Mouse (Mus musculus) retina, postnatal 1 day (tissue): ENCODE results near the gene Pip5k1b.
"Not testable (repeated sequence)": the region's sequence is repeated elsewhere in the genome, so short reads cannot be mapped to it uniquely, and the experiment has no call there.

Experiments
- DNase-seq: peaks from one replicate; pipeline ENCODE4 v3.0.0-alpha.2; 2012

Pip5k1b gene

GRCm38 (mm10) chr19:24555466-24555903 lies at the start of gene Pip5k1b:
Pip5k1b (minus strand) TSS chr19:24555872.
- peak; percentile 76 for DNase-seq

- DNase-seq, result no peak
Observed at GRCm38 (mm10) chr19:24604105-24604504, 48.4 kb upstream of the Pip5k1b start.

- no peak for DNase-seq
Observed at GRCm38 (mm10) chr19:24603431-24603830, 47.8 kb upstream of the Pip5k1b start.

GRCm38 (mm10) chr19:24586726-24587125 lies 31.1 kb upstream of the Pip5k1b start:
- no peak for DNase-seq

GRCm38 (mm10) chr19:24585171-24585570 lies 29.5 kb upstream of the Pip5k1b start:
- no peak for DNase-seq

- DNase-seq, result no peak
Observed at GRCm38 (mm10) chr19:24583956-24584355, 28.3 kb upstream of the Pip5k1b start.

GRCm38 (mm10) chr19:24576125-24576524 lies 20.5 kb upstream of the Pip5k1b start:
- no peak for DNase-seq

GRCm38 (mm10) chr19:24571756-24572181 lies 16.1 kb upstream of the Pip5k1b start:
- no peak for DNase-seq

GRCm38 (mm10) chr19:24570969-24571368 lies 15.3 kb upstream of the Pip5k1b start:
- no peak for DNase-seq

GRCm38 (mm10) chr19:24557456-24557855 lies 1.8 kb upstream of the Pip5k1b start:
- peak; percentile 69 for DNase-seq

- no peak for DNase-seq
Observed at GRCm38 (mm10) chr19:24556585-24556966, 904 bp upstream of the Pip5k1b start.

GRCm38 (mm10) chr19:24555904-24556584 lies 372 bp upstream of the Pip5k1b start:
- peak; percentile 86 for DNase-seq

- DNase-seq, result peak; percentile 57
Observed at GRCm38 (mm10) chr19:24554911-24555465, 684 bp downstream of the Pip5k1b start.

- DNase-seq, result peak; percentile 24
Observed at GRCm38 (mm10) chr19:24554425-24554824, 1.2 kb downstream of the Pip5k1b start.

GRCm38 (mm10) chr19:24553291-24554075 lies 2.2 kb downstream of the Pip5k1b start:
- DNase-seq, result peak; percentile 80

GRCm38 (mm10) chr19:24552641-24553040 lies 3.0 kb downstream of the Pip5k1b start:
- DNase-seq, result not testable (repeated sequence)

- no peak for DNase-seq
Observed at GRCm38 (mm10) chr19:24551196-24551954, 4.3 kb downstream of the Pip5k1b start.

GRCm38 (mm10) chr19:24550778-24551177 lies 4.9 kb downstream of the Pip5k1b start:
- DNase-seq, result no peak

GRCm38 (mm10) chr19:24550016-24550415 lies 5.7 kb downstream of the Pip5k1b start:
- no peak for DNase-seq

- DNase-seq, result no peak
Observed at GRCm38 (mm10) chr19:24548337-24548736, 7.3 kb downstream of the Pip5k1b start.

GRCm38 (mm10) chr19:24546153-24546552 lies 9.5 kb downstream of the Pip5k1b start:
- no peak for DNase-seq

GRCm38 (mm10) chr19:24543386-24544350 lies 12.0 kb downstream of the Pip5k1b start:
- peak; percentile 38 for DNase-seq
